Mouse (Mus musculus) left cerebral cortex, adult 2 months (tissue): ENCODE results near the gene Akap13. TPM values are rescaled to one million over a fixed set of nuclear protein-coding genes. Genes with fewer than 3 reads are reported as not detected.

ENCODE experiments used
- DNase-seq, 2 experiments: peaks; one replicate each; pipeline ENCODE4 v3.0.0; 2021 to 2022; ENCODE audit warnings: low spot score in 2 of 2, mixed read lengths in 1 of 2; ENCODE audit errors: extremely low spot score in 1 of 2
- H3K27ac ChIP-seq: fragments of 200-600 bp; 2 replicates; pipeline ENCODE4 v1.8.1; 2022
- H3K4me3 ChIP-seq: fragments of 200-600 bp; 2 replicates; pipeline ENCODE4 v1.8.1; 2022
- CTCF ChIP-seq: fragments of 200-600 bp; IDR thresholded peaks from 2 replicates; pipeline ENCODE4 v1.8.1; 2022; ENCODE audit warnings: antibody characterized with exemption, mild to moderate bottlenecking, moderate library complexity
- intact Hi-C: fragments of 180-260 bp; cut with DNase I; formaldehyde crosslinking; loops from one replicate; pipeline ENCODE4 v1.15.1; 2025
- total RNA-seq, 2 experiments: library from RNA; stranded (reverse); gene quantifications; 2 replicates each; pipeline ENCODE4 v1.2.3; 2021

The Akap13 gene
- total RNA-seq, 2 experiments from 2014 or later: 26.8 to 28.7 TPM

- Histone ChIP-seq H3K27ac (peak overlapping the region; percentile 41), H3K4me3 (no peak overlapping the region)
- DNase-seq: no peak
- intact Hi-C loops: no loop called here
- TF ChIP-seq CTCF: no peak
Measured at GRCm38 (mm10) chr7:75575120-75575649, 119.9 kb downstream of the Akap13 start.

DNA sequence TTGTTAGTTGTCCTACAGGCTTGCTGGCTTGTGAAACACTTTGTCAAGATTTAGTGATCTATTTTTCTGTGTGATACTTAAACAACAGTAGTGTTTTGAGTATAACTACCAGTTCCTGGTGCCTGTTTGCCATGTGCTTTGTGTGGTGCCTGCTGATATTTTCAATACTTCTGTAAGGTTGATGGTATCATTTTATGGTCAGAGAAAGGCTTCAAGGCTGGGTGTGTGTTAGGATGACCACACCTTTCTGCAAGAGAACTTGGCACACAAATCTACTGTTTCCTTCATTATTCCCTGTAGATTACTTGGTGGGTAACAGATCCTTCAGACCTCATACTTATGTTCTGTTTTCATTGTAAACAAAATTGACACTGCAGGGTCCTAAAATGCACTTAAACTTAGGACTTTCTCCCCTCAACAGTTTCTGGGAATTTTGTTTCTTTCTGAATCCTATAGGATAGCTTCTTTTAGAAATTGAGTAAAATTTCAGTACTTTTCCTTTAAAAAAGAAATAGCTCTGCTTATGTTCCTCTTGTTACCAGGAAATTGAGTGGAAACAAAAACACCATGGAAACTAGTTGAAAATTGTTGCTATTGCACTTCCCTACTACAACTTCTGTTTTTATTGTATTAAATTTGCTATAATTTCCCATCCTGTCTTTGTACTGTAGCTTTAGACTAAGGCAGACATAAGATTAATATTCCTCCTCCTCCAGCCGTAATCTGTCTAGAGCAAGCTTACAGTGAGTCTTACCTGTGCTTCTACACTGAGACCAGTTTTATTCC, 120.7 kb downstream of the Akap13 start:
- H3K4me3 ChIP-seq: no peak overlapping the region
- H3K27ac ChIP-seq: no peak overlapping the region
- no peak for TF ChIP-seq CTCF
- DNase-seq: no peak
- intact Hi-C loops: no loop called here

DNA sequence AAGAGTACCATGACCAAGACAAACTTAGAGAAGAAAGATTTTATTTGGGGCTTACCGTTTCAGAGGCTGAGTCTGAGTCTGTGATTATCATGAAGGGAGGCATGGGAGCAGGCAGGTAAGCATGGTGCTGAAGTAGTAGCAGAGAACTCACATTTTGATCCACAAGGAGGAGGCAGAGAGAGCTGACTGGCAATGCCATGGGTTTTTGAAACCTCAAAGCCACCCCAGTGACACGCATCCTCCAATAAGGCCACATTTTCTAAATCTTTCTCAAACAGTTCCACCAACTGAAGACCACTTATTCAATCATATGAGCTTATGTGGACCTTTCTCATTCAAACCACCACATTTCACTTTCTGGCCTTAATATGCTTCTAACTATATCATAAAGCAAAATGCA, 121.5 kb downstream of the Akap13 start:
- intact Hi-C loops: no loop called here
- DNase-seq: no peak
- Histone ChIP-seq H3K27ac (no peak overlapping the region), H3K4me3 (no peak overlapping the region)
- TF ChIP-seq CTCF: no peak

GRCm38 (mm10) chr7:75577353-75577752, 122.0 kb downstream of the Akap13 start:
- no peak for TF ChIP-seq CTCF
- Histone ChIP-seq H3K27ac (no peak overlapping the region), H3K4me3 (no peak overlapping the region)
- DNase-seq: no peak
- intact Hi-C loops: no loop called here

DNA sequence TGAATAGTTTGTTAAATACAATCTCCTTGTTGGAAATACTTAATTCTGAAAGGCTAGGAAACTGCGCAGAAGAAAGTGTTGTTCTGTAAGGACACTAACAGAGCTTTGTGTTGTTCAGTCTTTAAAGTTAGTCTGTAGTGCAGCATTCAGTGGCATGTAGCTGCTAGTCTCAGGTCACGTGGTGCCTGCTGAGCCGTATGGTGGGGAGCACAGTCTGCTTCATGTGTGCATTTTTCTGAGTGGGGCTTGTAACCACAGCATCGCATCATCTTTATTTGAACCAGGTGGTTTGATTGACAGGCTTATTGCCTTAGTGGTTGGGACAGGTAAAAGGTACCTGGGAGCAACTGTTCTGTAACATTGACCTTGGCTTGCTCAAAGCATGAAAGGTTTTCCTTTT, 123.3 kb downstream of the Akap13 start:
- Histone ChIP-seq H3K27ac (no peak overlapping the region), H3K4me3 (no peak overlapping the region)
- intact Hi-C loops: no loop called here
- no peak for TF ChIP-seq CTCF
- no peak for DNase-seq

- Histone ChIP-seq H3K27ac (no peak overlapping the region), H3K4me3 (no peak overlapping the region)
- no peak for TF ChIP-seq CTCF
- DNase-seq: no peak
- intact Hi-C loops: no loop called here
Measured at GRCm38 (mm10) chr7:75582091-75582490, 126.8 kb downstream of the Akap13 start.

GRCm38 (mm10) chr7:75584100-75584499, 128.8 kb downstream of the Akap13 start:
- TF ChIP-seq CTCF: no peak
- no peak overlapping the region for H3K27ac ChIP-seq
- H3K4me3 ChIP-seq: no peak overlapping the region
- DNase-seq: no peak
- intact Hi-C loops: no loop called here

GRCm38 (mm10) chr7:75585409-75585808, 130.1 kb downstream of the Akap13 start:
- no peak for TF ChIP-seq CTCF
- intact Hi-C loops: no loop called here
- Histone ChIP-seq H3K4me3 (no peak overlapping the region), H3K27ac (no peak overlapping the region)
- no peak for DNase-seq

DNA sequence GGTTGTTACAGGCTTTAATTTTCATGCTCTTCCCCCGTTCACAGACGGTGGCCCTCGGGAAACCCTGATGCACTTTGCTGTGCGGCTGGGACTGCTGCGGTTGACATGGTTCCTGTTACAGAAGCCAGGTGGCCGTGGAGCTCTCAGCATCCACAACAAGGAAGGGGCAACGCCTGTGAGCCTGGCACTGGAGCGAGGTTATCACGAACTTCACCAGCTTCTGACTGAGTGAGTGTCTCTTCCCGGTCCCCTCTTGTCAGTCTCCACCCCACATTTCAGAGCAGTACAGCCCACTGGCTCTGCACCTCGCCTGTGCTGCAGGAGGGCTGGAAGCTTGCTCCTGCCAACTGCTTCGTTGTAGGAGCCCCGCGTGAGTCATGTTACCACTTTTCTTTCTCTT, 130.8 kb downstream of the Akap13 start:
- no peak overlapping the region for H3K4me3 ChIP-seq
- intact Hi-C loops: no loop called here
- no peak overlapping the region for H3K27ac ChIP-seq
- DNase-seq: no peak
- no peak for TF ChIP-seq CTCF

- H3K4me3 ChIP-seq: no peak overlapping the region
- DNase-seq: no peak
- intact Hi-C loops: no loop called here
- TF ChIP-seq CTCF: no peak
- no peak overlapping the region for H3K27ac ChIP-seq
Measured at GRCm38 (mm10) chr7:75587727-75588126, 132.4 kb downstream of the Akap13 start.

GRCm38 (mm10) chr7:75589304-75589973, 134.1 kb downstream of the Akap13 start:
- no peak overlapping the region for H3K4me3 ChIP-seq
- H3K27ac ChIP-seq: no peak overlapping the region
- intact Hi-C loops: no loop called here
- TF ChIP-seq CTCF: no peak
- DNase-seq: no peak

GRCm38 (mm10) chr7:75591961-75592360, 136.6 kb downstream of the Akap13 start:
- no peak for TF ChIP-seq CTCF
- Histone ChIP-seq H3K27ac (no peak overlapping the region), H3K4me3 (no peak overlapping the region)
- no peak for DNase-seq
- intact Hi-C loops: no loop called here
